Mouse (Mus musculus) mouse trophoblast stem cell (cell line): ENCODE results near the gene Fus.

Experiments used
- in situ Hi-C, 2 experiments: fragments of 300-500 bp; cut with MseI, MboI; formaldehyde crosslinking; loops; 2 replicates in 1 of 2; 3 replicates in 1 of 2; pipeline ENCODE4 v1.15.1; 2025

The Fus gene

GRCm38 (mm10) chr7:128004487-128005362 lies 37.5 kb downstream of the Fus start:
- in situ Hi-C loops = no loop called here

- in situ Hi-C loops = no loop called here
These were observed 38.9 kb downstream of the Fus start for GRCm38 (mm10) chr7:128006193-128006592.

- in situ Hi-C loops = loop anchor here (10.0 kb wide), 1 partner anchor 195 kb away; the partner anchor contains the start of gene Cox6a2 (in 2 of the 2)
These were observed 42.6 kb downstream of the Fus start for GRCm38 (mm10) chr7:128009715-128010340.

- in situ Hi-C loops = loop anchor here (10.0 kb wide), 1 partner anchor 193 kb away; the partner anchor contains the start of gene Cox6a2 (in 2 of the 2)
These were observed 45.0 kb downstream of the Fus start for GRCm38 (mm10) chr7:128012136-128012780.

- in situ Hi-C loops = loop anchor here (10.0 kb wide), 1 partner anchor 192 kb away; the partner anchor contains the start of gene Cox6a2 (in 2 of the 2)
These were observed 45.9 kb downstream of the Fus start for GRCm38 (mm10) chr7:128013116-128013515.

GRCm38 (mm10) chr7:128016134-128016533 lies 48.9 kb downstream of the Fus start:
- in situ Hi-C loops = loop anchor here (10.0 kb wide), 1 partner anchor 189 kb away; the partner anchor contains the start of gene Cox6a2 (in 2 of the 2)

GRCm38 (mm10) chr7:128016650-128017049 lies 49.4 kb downstream of the Fus start:
- in situ Hi-C loops = loop anchor here (10.0 kb wide), 1 partner anchor 188 kb away; the partner anchor contains the start of gene Cox6a2 (in 2 of the 2)

GRCm38 (mm10) chr7:128018275-128018674 lies 51.0 kb downstream of the Fus start:
- in situ Hi-C loops = loop anchor here (10.0 kb wide), 1 partner anchor 187 kb away; the partner anchor contains the start of gene Cox6a2 (in 2 of the 2)

- in situ Hi-C loops = loop anchor here (10.0 kb wide), 1 partner anchor 186 kb away; the partner anchor contains the start of gene Cox6a2 (in 2 of the 2)
These were observed 51.9 kb downstream of the Fus start for GRCm38 (mm10) chr7:128019187-128019586.

- in situ Hi-C loops = no loop called here
These were observed 55.7 kb downstream of the Fus start for GRCm38 (mm10) chr7:128022974-128023373.

GRCm38 (mm10) chr7:128023565-128023964 lies 56.3 kb downstream of the Fus start:
- in situ Hi-C loops = no loop called here

GRCm38 (mm10) chr7:128024364-128024763 lies 57.1 kb downstream of the Fus start:
- in situ Hi-C loops = no loop called here

- in situ Hi-C loops = no loop called here
These were observed 57.7 kb downstream of the Fus start for GRCm38 (mm10) chr7:128024932-128025331.

- in situ Hi-C loops = no loop called here
These were observed 58.1 kb downstream of the Fus start for GRCm38 (mm10) chr7:128025381-128025780.

GRCm38 (mm10) chr7:128031403-128031976 lies 64.2 kb downstream of the Fus start:
- in situ Hi-C loops = no loop called here

- in situ Hi-C loops = no loop called here
These were observed 65.2 kb downstream of the Fus start for GRCm38 (mm10) chr7:128032290-128032988.

- in situ Hi-C loops = no loop called here
These were observed 65.7 kb downstream of the Fus start for GRCm38 (mm10) chr7:128032989-128033293.

GRCm38 (mm10) chr7:128033616-128034015 lies 66.4 kb downstream of the Fus start:
- in situ Hi-C loops = no loop called here
